Mouse (Mus musculus): ENCODE measurements around the gene Omp. TPM values are rescaled to one million over a fixed set of nuclear protein-coding genes. Genes with fewer than 3 reads are reported as not detected.
A peak's percentile ranks its signal among the peaks of the same experiment; 100 is the strongest.

The Omp gene
- total RNA-seq, 2 experiments from 2014 or later: 0.11 TPM; not detected in 1

- peak; percentile 60 to 64 for DNase-seq
- intact Hi-C loops (cut with DNase I): no loop called here
These were observed 26.1 kb upstream of the Omp start for GRCm38 (mm10) chr7:98171141-98172073.

GRCm38 (mm10) chr7:98164999-98165528 is 19.8 kb upstream of the Omp start:
- DNase-seq: peak in 1 of 2 experiments; percentile 26
- intact Hi-C loops (cut with DNase I): no loop called here

GRCm38 (mm10) chr7:98164382-98164998 is 19.2 kb upstream of the Omp start:
- intact Hi-C loops (cut with DNase I): no loop called here
- DNase-seq: no peak

GRCm38 (mm10) chr7:98163700-98164099 is 18.4 kb upstream of the Omp start:
- DNase-seq: no peak
- intact Hi-C loops (cut with DNase I): no loop called here

GRCm38 (mm10) chr7:98162239-98162638 is 16.9 kb upstream of the Omp start:
- no peak for DNase-seq
- intact Hi-C loops (cut with DNase I): no loop called here

GRCm38 (mm10) chr7:98160041-98160740 is 14.9 kb upstream of the Omp start:
- DNase-seq: no peak
- intact Hi-C loops (cut with DNase I): no loop called here

- DNase-seq: no peak
- intact Hi-C loops (cut with DNase I): loop anchor here (5.0 kb wide), 1 partner anchor 274 kb away; no protein-coding TSS in a partner anchor
These were observed 13.2 kb upstream of the Omp start for GRCm38 (mm10) chr7:98158481-98158880.

- no peak for DNase-seq
- intact Hi-C loops (cut with DNase I): loop anchor here (5.0 kb wide), 1 partner anchor 275 kb away; no protein-coding TSS in a partner anchor
These were observed 12.5 kb upstream of the Omp start for GRCm38 (mm10) chr7:98157636-98158332.

GRCm38 (mm10) chr7:98156280-98156665 is 11.0 kb upstream of the Omp start:
- intact Hi-C loops (cut with DNase I): loop anchor here (5.0 kb wide), 1 partner anchor 276 kb away; no protein-coding TSS in a partner anchor

GRCm38 (mm10) chr7:98155546-98156279 is 10.4 kb upstream of the Omp start:
- intact Hi-C loops (cut with DNase I): loop anchor here (1.0 to 5.0 kb wide), 4 partner anchors 36 to 277 kb away; no protein-coding TSS in a partner anchor
- peak; percentile 71 to 74 for DNase-seq

More at GRCm38 (mm10) chr7:98156280-98156665, 11.0 kb upstream of the Omp start:
- no peak for DNase-seq

GRCm38 (mm10) chr7:98153892-98154291 is 8.6 kb upstream of the Omp start:
- intact Hi-C loops (cut with DNase I): loop anchor here (2.0 kb wide), 2 partner anchors 187 to 195 kb away; no protein-coding TSS in a partner anchor
- no peak for DNase-seq

- no peak for DNase-seq
- intact Hi-C loops (cut with DNase I): no loop called here
These were observed 8.0 kb upstream of the Omp start for GRCm38 (mm10) chr7:98153345-98153744.

- intact Hi-C loops (cut with DNase I): no loop called here
- no peak for DNase-seq
These were observed 7.1 kb upstream of the Omp start for GRCm38 (mm10) chr7:98152400-98152799.

GRCm38 (mm10) chr7:98150525-98150924 is 5.2 kb upstream of the Omp start:
- intact Hi-C loops (cut with DNase I): no loop called here
- DNase-seq: no peak

- intact Hi-C loops (cut with DNase I): no loop called here
- no peak for DNase-seq
These were observed 4.5 kb upstream of the Omp start for GRCm38 (mm10) chr7:98149802-98150201.

GRCm38 (mm10) chr7:98148721-98149407 is 3.6 kb upstream of the Omp start:
- intact Hi-C loops (cut with DNase I): no loop called here
- no peak for DNase-seq

GRCm38 (mm10) chr7:98147766-98148165 is 2.5 kb upstream of the Omp start:
- DNase-seq: no peak
- intact Hi-C loops (cut with DNase I): no loop called here

- DNase-seq: no peak
- intact Hi-C loops (cut with DNase I): no loop called here
These were observed 1.1 kb upstream of the Omp start for GRCm38 (mm10) chr7:98146447-98146845.

All from heart, postnatal 36 days (tissue).